Mouse (Mus musculus) embryonic fibroblast, embryonic 13.5 days (primary cell): Measurements from ENCODE around the gene Arvcf.

Experiments
- CTCF ChIP-seq: IDR thresholded peaks from 2 replicates; pipeline ENCODE4 v1.5.1; 2011; ENCODE audit warnings: mild to moderate bottlenecking, control low read depth, low read length, moderate library complexity, borderline replicate concordance; ENCODE audit not compliant: insufficient read depth
- POLR2A ChIP-seq: IDR thresholded peaks from 2 replicates; pipeline ENCODE4 v1.6.1; 2011; ENCODE audit warnings: low read depth, mild to moderate bottlenecking, control low read depth, low read length, moderate library complexity

GRCm38 (mm10) chr16:18396791-18397621 lies 49.0 kb downstream of the Arvcf start:
- TF ChIP-seq CTCF (no peak), POLR2A (no peak)
